Mouse (Mus musculus): ENCODE data around the gene Xpot.
A peak's percentile ranks its signal among the peaks of the same experiment; 100 is the strongest.

Xpot gene

DNA sequence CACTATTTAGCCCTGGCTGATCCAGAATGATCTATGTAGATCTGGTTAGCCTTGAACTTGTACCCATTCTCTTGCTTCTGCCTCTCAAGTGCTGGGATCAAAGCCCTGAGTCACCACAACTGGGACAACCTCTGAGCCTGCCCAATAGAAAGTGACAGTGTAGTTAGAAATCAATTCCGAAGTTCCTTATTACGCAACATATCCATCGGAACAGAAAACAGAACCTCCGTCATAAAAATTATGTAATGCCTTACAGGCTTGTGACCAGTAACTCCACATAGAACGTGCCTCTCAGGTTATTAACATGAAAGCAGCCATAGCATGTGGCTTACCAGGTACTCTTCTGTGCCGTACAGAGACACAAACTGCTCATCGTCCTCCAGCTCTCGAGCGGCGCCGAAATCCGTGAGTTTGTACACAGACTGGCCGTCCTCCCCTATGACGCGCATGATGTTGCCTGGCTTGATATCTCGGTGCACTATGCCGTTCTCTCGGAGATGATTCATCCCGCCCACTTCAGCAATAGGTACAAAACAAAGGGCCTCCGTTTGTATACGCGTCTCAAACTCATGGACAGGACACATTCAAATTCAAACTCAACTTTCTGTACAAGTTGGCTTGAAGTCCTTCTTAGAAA, 54.5 kb downstream of the Xpot start:
- DNase-seq, result no peak

GRCm38 (mm10) chr10:121571031-121571430, 55.1 kb downstream of the Xpot start:
- DNase-seq, result no peak

DNA sequence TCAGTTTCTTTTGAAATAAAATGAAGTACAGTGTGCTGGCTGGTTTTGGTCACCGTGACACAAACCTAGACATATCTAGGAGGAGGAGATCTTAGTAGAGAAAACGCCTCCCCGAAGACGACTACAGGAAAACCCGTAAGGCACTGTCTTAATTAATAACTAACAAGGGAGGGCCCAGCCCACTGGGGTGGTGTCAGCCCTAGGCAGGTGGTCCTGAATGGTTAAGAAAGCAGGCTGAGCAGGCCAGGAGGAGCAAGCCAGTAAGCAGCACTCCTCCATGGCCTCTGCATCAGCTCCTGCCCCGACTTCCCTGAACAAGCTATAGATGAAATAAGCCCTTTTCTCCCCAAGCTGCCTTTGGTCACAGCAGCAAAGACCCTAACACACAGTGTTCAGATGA, 56.3 kb downstream of the Xpot start:
- no peak for DNase-seq

DNA sequence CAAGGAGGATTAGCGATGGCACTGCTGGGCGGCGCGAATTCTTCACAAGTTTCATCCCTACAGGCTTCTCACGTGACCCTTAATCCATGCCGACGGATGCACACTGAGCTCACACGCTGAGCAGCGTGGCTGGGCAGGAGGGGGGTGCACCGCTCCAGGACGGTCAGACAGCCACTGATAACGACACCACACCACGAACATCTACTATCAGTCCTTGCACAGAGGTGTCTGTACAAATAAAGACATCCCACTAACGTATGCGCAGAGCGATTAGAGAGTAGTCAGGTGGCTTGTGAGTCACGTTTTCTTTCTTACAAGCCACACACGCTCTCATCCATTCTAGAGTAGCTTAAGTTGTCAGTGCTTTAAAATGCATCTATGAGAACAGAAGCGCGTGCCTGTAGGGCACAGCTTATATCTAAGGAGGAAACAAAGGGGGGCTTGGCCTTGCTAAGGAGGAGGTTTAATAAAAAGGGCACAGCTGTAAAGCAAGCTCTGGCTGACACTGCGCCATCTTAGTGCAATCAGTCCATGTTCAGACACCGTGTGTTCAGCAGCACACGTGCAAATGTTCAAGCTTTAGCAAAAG, 57.0 kb downstream of the Xpot start:
- no peak for DNase-seq

DNA sequence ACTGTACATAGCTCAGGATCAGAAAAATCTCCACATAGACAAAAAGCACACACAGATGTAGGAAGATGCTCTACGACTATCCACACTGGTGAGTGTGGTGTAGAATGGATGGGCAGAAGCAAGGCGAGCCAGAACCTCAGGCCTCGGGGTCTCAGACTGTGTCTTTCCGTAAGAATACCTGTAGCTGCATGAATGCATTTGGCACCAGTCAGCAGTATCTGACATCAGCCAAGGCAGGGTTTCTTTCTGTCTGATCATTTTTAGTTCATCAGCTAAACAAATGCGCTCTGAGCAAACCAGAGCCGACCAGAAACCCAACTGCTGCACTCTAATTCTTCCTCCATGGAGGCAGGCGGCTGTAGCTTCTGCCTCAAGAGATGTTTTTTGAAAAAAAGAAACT, 57.6 kb downstream of the Xpot start:
- no peak for DNase-seq

DNA sequence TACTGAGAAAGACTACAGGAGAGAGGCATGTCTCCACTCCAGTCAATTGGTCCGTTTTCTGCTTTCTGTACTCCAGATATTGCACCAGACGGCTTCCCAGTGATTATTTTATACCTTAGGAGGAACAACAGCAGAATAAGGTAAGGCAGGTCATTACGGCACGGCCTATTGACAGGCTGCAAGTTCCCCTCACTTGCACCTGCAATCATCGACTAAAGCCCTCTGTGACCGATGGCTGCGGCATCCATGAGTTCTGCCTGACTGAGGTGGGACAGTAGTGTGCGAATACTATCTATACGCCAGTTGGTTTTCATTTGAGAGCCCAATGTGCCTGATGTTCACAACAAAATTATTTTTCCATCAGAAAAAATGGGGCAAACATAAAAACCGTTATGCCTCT, 58.1 kb downstream of the Xpot start:
- DNase-seq, result no peak

GRCm38 (mm10) chr10:121564447-121564846, 61.7 kb downstream of the Xpot start:
- DNase-seq, result no peak

DNA sequence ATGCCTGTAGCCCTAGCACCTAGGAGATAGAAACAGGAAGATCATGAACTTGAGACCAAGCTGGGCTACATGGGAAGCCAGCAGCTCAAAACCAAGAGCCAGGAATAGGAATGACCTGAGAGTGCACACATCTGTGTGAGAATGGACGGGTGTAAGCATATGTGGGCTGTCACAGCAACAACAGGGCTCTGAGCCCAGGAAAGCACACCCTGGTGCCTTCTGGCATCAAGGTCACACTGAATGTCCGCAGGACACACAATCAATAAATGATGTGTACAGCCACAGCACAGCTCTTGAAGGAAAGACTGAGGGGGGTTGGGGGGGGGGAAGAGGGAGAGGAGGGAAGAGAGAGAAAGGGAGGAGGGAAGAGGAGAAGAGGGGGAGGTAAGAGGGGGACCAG, 67.9 kb downstream of the Xpot start:
- DNase-seq, result no peak

- peak in 1 of 2 experiments; percentile 10 for DNase-seq
Observed at GRCm38 (mm10) chr10:121556263-121556662, 69.9 kb downstream of the Xpot start.

- DNase-seq, result no peak
Observed at GRCm38 (mm10) chr10:121550334-121550733, 75.8 kb downstream of the Xpot start.

GRCm38 (mm10) chr10:121549670-121550069, 76.5 kb downstream of the Xpot start:
- no peak for DNase-seq

DNA sequence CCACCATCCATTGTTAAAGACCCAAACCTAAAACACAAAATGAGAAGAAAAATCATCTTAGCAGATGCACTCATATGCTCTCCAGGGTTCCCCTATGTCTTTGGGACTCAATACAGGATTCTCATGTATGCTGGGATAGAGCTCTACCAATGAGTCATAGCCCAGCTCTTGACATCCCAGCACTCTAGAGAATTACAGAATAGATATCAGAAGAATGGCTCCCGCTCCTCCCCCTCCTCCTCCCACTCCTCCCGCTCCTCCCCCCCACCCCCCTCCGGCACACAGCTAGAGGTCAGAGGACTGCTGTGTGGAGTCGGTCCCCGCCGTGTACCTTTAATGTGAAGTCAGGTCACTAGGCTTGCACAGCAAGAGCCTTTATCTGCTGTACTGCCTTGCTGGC, 79.0 kb downstream of the Xpot start:
- DNase-seq, result no peak

GRCm38 (mm10) chr10:121543577-121543976, 82.6 kb downstream of the Xpot start:
- no peak for DNase-seq

- no peak for DNase-seq
Observed at GRCm38 (mm10) chr10:121542156-121542555, 84.0 kb downstream of the Xpot start.
